Mouse (Mus musculus) cerebellum, postnatal 14 days (tissue): ENCODE results near the gene Rap1gap2.

Source experiments
- DNase-seq, 2 experiments: peaks; one replicate each; pipeline ENCODE4 v3.0.0; 2021; ENCODE audit warnings: mixed read lengths in 2 of 2

The Rap1gap2 gene

GRCm38 (mm10) chr11:74536140-74536842 is 74.4 kb downstream of the Rap1gap2 start:
- DNase-seq: no peak

- no peak for DNase-seq
Observed at GRCm38 (mm10) chr11:74534380-74534779, 76.3 kb downstream of the Rap1gap2 start.

- DNase-seq: no peak
Observed at GRCm38 (mm10) chr11:74533050-74533449, 77.7 kb downstream of the Rap1gap2 start.

GRCm38 (mm10) chr11:74532401-74532800 is 78.3 kb downstream of the Rap1gap2 start:
- DNase-seq: no peak

GRCm38 (mm10) chr11:74531725-74532124 is 79.0 kb downstream of the Rap1gap2 start:
- DNase-seq: no peak

GRCm38 (mm10) chr11:74529803-74530202 is 80.9 kb downstream of the Rap1gap2 start:
- DNase-seq: peak; percentile 50 to 79

- DNase-seq: no peak
Observed at GRCm38 (mm10) chr11:74527555-74527954, 83.2 kb downstream of the Rap1gap2 start.

- peak; percentile 63 to 71 for DNase-seq
Observed at GRCm38 (mm10) chr11:74526180-74527158, 84.2 kb downstream of the Rap1gap2 start.

GRCm38 (mm10) chr11:74525605-74526004 is 85.1 kb downstream of the Rap1gap2 start:
- DNase-seq: no peak

- no peak for DNase-seq
Observed at GRCm38 (mm10) chr11:74525205-74525604, 85.5 kb downstream of the Rap1gap2 start.

- DNase-seq: no peak
Observed at GRCm38 (mm10) chr11:74524050-74524965, 86.4 kb downstream of the Rap1gap2 start.

- DNase-seq: no peak
Observed at GRCm38 (mm10) chr11:74523210-74523951, 87.3 kb downstream of the Rap1gap2 start.

GRCm38 (mm10) chr11:74522487-74523209 is 88.1 kb downstream of the Rap1gap2 start:
- DNase-seq: peak; percentile 38 to 43

GRCm38 (mm10) chr11:74521981-74522486 is 88.7 kb downstream of the Rap1gap2 start:
- DNase-seq: peak; percentile 38 to 53

GRCm38 (mm10) chr11:74520201-74520600 is 90.5 kb downstream of the Rap1gap2 start:
- no peak for DNase-seq

- peak; percentile 63 to 68 for DNase-seq
Observed at GRCm38 (mm10) chr11:74516112-74516511, 94.6 kb downstream of the Rap1gap2 start.

GRCm38 (mm10) chr11:74515046-74515445 is 95.7 kb downstream of the Rap1gap2 start:
- no peak for DNase-seq

GRCm38 (mm10) chr11:74512595-74512994 is 98.1 kb downstream of the Rap1gap2 start:
- DNase-seq: no peak

- DNase-seq: no peak
Observed at GRCm38 (mm10) chr11:74506275-74506674, 104.4 kb downstream of the Rap1gap2 start.

GRCm38 (mm10) chr11:74502485-74502884 is 108.2 kb downstream of the Rap1gap2 start:
- no peak for DNase-seq

- no peak for DNase-seq
Observed at GRCm38 (mm10) chr11:74501989-74502388, 108.7 kb downstream of the Rap1gap2 start.
